Mouse (Mus musculus) gastrocnemius, postnatal 4 days (tissue): ENCODE data around the gene Zfp37. TPM values are rescaled to one million over a fixed set of nuclear protein-coding genes. Genes with fewer than 3 reads are reported as not detected.
"Not testable (repeated sequence)": the region's sequence is repeated elsewhere in the genome, so short reads cannot be mapped to it uniquely, and the experiment has no call there.

Experiments used
- DNase-seq, 2 experiments: peaks; one replicate each; pipeline ENCODE4 v3.0.0; 2021 to 2022; ENCODE audit warnings: low spot score in 2 of 2, mixed read lengths in 2 of 2
- long read RNA-seq, 2 experiments: library from polyadenylated mRNA; stranded (forward); transcript quantifications; one replicate each; pipeline ENCODE4 v2.0.0; 2021
- total RNA-seq, 2 experiments: library from RNA; stranded (reverse); gene quantifications; 2 replicates each; pipeline ENCODE4 v1.2.3; 2021

The Zfp37 gene
- 1 to 10 TPM; 5.2 to 5.3 TPM for total RNA-seq
- long read RNA-seq, experiment 1, partial matches to known transcripts = 0 of 5 reads
- long read RNA-seq, experiment 1, other reads (novel, unspliced or antisense) = 0 of 5 reads
- long read RNA-seq, experiment 2, partial matches to known transcripts = 0 of 5 reads
- long read RNA-seq, experiment 2, other reads (novel, unspliced or antisense) = 1 of 5 reads

DNA sequence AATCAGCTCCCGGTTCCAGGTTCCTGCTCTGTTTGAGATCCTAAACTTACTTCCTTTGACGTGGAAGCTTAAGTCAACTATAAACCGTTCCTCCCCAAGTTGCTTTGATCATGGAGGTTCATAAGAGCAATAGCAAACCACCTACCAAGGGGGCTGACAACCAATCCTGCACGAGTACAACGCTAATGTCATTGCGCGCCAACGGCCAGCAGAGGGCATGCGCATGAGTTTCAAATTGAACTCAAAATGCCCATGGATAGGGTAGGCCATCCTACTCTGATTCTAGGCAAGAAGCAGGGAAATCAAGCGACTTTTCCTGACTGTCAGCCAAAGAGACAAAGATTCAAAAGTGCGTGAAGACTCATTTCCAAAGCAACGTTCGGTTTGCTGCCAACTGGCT is at the start of gene Zfp37:
TSS of gene Zfp37 (minus strand) at position 279 of the 400 bp plus-strand sequence.
- no peak for DNase-seq

DNA sequence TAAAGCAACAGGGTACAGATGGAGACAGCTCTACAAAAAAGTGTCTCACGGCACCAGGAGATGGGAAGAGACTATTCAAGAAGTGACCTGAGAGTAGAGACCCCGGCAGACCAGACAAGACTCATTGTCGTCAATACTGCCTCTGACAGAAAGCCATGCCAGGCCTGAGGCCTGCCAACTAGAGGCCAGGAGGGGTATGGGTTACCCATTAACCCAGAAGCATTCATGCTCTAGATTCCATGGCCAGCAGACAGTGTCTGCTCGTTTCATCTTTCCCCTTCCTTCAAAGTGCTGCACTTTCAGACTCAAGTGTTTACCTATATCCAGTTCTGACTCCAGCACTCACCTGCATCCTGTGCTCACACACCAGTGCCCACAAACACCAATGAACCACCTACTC is 47.2 kb upstream of the Zfp37 start:
- no peak for DNase-seq

DNA sequence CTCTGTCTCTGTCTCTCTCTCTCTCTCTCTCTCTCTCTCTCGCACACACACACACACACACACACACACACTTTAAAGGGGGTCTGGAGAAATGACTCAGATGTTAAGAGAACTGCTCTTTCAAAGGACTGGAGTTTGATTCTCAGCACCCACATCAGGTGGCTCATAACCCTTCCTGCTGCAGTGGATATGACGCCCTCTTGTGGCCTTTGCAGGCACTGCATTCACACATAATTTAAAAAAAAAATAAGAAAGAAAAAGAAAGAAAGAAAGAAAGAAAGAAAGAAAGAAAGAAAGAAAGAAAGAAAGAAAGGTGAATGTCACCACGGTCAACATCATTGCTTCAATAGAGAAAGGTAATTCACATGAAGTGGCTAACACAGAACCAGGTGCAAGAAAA is 46.4 kb upstream of the Zfp37 start:
- no peak for DNase-seq

DNA sequence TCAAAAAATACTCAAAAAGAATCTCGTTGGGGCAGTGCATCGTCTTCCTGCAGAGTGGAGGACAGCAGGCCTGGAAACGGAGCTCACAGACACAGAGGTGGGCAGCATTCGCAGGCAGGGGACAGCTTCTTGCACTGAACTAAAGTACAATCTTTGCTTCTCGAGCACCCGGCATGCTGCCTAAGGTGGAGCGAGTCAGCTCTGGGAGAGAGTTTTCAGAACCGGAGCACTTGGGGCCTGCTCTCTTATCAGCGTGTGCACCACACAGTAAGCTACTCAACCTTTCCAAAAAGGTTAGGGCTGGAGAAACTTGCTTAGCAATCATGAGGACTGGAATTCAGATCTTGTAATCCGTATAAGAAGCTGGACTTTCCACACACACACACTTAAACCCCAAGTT is 45.8 kb upstream of the Zfp37 start:
- no peak for DNase-seq

DNA sequence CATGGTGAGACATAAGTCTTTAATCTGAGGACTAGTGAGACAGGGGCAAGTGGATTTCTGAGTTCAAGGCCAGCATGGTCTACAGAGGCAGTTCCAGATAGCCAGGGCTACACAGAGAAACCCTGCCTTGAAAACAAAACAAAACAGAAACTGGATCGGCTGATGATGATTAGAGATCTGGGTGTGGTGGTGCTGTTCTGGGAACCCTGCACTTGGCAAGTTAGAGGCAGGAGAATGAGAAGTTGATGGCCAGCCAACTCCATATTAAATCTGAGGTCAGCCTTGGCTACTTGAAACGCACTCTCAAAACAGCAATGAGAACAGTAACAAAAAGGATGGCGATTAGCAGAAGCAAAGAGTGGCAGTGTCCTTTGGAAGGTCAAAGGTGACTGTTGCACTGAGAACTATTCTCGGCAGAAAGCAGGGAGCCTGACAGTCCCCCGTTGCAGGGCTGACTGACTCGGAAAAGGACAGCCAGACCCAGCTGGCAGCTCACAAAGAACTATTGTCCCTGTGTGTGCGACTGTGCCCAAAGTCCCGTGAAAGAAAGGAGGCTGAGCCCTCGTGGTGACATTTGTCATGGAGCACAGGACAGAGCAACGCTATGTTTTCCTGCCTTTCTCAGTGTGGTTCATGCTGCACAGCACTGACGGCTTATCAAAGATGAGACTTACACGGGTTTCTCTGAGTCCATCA is 44.1 kb upstream of the Zfp37 start:
- DNase-seq = no peak

DNA sequence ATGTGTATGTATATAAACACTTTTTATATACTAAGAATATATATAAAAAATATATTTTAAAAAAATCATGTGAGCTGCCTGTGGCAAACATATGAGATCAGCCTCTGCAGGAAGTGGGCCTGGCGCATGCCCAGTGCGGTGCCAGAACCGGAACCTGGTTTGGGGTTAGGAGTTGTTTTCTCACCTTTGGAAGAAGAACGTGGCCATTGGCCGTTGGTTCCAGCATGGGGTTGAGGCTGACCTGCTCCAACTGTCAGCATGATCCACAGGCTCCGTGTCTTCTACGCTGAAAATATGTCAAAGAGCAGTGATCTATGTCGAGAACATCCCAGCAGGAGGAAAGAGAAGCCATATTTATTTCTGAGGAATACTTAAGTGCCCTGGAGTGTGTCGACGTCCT is 43.1 kb upstream of the Zfp37 start:
- no peak for DNase-seq

DNA sequence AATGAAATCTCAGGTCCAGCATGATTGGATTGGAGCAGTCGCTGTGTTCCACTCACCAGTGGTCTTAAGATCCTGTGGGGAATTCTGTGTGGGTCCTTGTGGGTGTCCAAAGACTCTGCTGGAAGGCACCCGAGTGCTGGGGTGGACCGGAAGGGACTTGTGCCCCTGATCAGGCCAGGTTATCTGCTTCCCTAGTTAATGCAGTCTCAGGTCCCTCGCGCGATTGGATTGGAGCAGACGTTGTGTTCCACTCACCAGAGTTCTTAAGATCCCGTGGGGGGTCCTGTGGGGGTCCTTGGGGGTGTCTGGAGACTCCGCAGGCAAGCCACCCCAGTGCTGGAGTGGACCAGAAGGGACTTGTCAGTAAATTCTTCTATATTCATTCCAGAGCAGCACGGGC is 41.8 kb upstream of the Zfp37 start:
- DNase-seq = no peak

DNA sequence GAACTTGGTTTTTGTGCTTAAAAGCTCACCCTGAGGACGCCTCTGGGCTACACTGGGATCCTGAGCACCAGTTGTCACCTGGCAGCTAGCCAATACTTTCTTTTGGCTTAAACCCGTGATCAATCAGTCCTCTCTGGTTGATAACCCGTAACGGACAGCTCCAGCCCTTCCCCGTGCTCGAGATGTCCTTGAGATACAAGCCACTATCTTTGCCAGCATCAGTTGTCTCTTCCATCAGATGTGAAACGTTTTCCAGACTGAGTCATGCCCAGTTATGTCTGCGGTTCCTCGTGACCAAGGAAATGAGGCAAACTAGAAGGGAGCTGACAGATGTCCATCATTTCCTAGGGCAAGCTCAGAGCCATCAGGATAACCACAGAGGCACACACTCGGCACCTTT is 36.3 kb upstream of the Zfp37 start:
- no peak for DNase-seq

DNA sequence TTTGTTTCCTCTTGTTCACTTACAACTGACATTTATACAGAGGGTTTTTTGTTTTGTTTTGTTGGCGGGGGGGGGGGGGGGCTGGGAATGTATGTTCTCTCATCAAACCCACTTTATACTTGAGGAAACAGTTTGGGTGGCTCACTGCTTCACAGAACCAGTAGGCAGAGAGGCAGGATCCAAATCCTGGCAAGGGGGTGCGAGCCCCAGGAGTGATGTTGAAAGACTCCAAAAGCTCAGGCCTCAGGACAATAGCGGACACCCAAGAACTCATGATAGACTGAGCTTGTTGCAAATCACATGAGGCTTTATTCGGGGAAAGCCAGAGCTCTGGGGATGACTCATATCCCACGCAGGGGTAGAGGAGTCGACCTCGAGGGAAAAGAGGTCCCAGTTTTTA is 35.2 kb upstream of the Zfp37 start:
- not testable (repeated sequence) for DNase-seq

DNA sequence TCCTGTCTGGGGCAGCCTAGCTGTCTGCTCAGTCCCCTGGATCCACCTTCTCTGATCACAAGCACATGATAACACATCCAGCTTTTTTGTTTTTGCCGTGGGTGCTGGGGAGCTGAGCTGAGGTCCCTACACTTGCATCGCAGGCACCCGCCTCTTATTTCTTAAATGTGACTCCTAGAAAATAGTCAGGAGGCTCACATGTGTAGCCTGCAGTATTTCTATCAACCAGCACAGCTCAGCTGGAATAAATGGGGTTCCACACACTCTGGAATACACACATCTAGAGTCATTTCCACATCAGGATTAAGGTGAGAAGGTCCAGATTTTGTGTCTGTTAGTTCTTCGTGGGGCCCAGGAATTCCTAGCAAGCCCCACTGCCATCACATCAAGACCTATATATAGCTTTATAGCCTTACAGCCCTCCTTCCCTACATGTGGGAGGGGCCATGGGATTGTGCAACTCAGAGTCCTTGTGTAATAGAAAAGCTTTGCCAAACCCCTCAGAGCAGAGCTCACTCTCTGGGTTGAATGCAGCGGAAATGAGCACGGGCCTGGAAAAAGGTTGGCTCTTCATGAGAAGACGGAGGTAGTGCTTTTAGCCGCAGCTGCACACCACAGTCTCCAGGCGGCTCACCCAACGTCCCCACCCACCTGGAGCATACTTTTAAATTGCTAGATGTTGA is 34.4 kb upstream of the Zfp37 start:
- DNase-seq = peak; percentile 4 to 9

DNA sequence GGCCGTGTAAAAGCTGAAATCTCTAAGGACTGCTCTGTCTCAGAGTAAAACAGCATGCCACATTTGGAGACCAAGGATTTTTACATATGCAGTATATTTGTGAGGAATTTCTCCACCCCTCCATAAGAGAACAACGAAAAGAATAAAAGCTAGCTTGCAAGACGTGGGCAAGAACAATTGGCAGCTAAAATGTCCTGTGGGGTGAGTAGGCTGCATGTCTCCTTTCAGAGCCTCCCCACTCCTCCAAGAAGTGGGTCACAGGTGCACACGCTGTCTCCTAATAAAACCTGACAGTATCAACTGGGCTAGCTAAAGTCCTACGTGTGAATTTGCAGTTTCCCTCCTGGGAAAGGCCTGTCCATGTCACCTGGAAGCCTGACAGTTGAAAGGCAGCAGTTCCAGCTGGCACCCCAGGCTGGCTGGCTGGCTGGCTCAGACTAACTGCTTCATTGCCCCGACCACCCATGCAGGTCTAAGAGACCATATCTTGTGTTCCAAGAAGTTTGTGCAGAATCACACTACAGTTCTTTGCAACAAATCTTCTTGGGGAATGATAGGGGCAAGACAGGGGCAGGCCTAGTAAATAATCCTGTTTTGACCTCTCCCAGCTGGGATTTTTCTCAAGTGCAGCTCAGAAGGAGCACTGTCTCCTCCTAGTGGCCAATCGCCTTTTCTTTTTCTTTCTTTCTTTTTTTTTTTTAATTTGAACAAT is 32.4 kb upstream of the Zfp37 start:
- DNase-seq = peak in 1 of 2 experiments; percentile 10

DNA sequence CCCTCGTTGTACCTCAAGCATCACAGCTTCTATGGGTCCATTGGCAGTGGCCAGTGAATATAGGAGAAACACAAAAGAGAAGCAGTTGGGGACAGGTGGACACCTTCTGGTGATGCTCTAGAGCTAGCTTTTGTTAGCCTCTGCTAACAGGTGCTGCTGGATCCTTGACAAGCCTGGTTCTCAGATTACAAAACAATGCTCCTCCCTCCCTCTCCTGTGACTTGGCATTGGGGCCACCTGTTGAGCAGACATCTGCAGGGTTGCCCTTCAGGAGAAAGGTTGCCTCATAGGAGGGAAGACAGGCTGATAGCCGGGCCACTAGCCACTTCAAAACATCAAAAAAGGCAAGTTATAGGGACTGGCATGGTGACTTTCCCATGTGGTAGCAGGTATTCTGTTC is 31.4 kb upstream of the Zfp37 start, which contains the start of gene Slc31a2:
TSS of gene Slc31a2 (plus strand) at position 287 of the 400 bp plus-strand sequence.
- peak in 1 of 2 experiments; percentile 7 for DNase-seq

DNA sequence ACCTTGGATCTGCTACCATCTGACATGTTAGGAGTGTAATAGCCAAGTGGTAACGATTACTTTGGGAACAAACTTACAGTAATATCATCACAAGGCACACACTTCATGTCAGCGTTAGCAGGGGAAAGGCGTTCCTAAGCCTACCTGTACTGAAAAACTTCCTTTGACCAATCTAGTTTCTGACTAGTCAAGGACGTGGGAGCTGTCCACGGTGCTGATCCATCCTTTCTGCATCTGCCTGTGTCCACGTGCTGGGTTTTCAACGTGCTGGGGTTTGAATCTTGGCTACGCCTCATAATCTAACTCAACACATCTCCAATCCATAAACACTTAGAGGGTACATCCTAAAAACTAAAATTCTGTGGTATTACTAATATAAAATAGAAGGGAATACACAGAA is 26.1 kb upstream of the Zfp37 start:
- DNase-seq = peak in 1 of 2 experiments; percentile 34

DNA sequence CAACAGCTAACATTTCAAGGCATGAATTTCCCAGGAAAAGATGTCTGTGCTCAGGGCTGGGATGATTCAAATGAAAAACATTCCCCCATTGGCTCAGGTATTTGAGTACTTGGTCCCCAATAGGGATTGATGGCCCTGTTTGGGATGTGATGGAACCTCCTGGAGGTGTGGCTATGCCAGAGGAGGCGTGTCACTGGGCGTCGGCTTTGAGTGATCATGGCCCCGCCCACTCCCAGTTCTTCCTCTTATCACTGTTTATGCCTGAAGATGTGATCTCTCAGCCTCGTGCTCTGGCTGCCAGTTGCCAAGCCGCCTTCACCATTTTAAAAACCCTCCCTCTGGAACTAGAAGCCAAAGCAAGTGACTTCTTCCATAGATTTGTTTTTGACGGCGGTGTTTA is 23.7 kb upstream of the Zfp37 start:
- no peak for DNase-seq

DNA sequence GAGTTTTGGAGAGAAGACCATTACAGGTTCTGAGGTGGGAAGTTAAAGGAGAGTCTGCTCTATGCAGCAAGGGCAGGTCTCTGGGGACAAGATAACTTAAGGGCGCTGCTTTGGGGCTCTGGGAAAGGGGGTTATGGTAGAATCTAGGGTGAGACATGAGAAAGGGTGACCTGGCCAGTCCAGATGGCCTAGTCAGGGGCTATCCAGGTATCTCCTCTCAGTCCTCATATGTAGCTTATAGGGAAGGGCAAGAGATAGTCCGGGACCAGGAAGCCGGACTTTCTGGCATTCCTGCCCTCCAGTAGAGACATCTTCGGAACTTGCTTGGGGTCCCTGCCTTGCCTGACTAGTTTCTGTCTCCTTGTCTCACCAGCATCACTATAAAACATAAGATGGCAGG is 20.9 kb upstream of the Zfp37 start:
- DNase-seq = no peak

DNA sequence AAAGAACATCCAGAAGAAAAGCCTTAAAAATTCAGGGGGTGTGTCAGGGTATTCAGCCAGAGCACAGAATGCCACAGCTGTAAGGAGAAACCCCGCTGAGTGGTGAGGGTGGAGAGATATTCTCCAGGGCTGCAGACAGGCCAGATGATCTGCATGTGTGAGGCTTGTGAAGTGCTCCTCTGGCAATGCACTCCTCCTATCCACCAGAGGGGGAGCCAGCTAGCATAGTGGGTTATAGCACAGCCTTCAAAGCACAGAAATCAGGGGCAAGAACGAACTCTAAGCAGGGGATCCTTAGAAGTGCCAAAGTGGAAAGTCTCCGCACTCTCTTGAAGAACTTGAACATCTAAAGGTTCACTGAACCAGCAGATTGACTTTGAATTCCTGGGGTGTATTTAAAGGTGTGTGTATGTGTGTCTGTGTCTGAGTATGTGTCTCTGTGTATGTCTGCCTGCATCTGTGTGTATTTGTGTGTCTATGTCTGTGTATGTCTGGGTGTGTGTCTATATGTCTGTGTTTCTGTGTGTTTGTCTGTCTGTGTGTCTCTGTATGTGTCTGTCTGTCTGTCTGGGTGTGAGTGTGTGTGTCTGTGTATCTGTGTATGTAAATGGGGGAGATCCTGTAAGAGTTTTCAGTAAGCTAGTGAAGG is 20.2 kb upstream of the Zfp37 start:
- DNase-seq = no peak

DNA sequence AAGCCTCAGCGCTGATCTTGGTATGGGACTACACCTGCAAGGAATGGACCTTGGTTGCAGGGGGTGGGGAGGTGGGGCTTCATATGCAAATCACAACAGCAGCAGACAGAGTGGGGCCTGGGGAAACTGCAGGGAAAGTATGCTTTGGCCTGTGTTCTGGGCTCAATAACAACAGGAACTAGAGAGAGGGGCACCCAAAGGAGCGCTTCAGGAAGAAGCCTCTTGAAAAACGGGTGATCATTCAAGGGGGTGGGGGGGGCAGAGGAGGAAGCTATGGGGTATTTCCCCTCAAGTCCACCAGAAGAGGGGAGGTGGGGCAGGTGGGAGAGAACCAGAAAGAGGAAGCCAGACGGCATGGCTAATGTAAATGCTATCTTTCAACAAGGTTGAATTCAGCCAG is 17.5 kb upstream of the Zfp37 start:
- DNase-seq = no peak

DNA sequence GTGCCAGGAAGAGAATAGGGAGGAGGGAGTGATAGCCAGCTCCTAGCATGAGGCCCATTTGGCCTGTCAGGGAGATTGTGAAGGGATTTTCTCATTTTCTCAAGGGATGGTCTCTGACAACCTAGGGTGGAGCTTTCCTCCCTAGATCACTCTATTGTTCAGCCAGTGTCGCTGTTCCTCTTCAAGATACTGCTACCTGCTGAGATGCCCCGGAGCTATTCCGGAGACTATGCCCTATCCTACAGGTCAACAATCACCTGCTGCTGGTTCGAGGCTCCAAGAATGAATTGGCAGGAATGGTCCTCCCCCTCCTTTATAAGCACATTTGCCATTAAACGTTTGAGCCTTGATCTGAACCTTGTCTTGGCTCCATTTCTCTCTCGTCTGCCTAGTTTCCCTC is 9.7 kb upstream of the Zfp37 start:
- no peak for DNase-seq

DNA sequence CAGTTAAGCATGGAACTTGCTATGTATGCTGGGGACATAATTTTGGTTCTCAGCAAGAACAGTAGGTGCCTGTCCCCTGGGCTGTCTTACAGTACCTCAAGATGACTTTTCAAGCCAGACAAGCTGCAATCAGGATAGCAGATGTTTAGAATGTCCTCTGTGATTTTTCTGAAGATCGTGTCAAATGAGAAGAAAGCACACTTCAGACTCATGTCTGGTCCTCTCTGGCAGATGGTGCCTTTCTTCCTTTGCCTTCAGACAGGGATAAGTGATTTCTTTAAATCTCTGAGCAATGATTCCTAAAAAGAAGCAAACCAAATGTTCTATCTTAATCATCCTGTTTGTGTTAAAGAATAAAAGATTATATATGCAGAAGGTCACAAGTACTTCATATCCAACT is 694 bp downstream of the Zfp37 start:
- DNase-seq = no peak

DNA sequence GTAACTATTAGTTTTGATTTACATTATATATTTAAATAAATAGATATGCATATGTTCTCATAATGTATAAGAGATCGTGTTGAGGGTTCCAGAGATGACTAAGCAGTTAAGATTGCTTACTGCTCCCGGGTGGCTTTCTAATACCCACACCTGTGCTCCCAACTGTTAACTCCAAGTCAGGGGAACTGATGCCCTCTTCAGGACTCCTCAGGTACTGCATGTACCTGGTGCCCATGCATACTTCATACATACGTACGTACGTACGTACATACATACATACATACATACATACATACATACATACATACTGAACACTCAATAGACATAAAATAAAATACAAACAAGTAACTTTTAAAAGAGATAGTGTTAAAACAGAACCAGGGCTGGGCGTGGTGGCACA is 1.4 kb downstream of the Zfp37 start:
- DNase-seq = no peak

DNA sequence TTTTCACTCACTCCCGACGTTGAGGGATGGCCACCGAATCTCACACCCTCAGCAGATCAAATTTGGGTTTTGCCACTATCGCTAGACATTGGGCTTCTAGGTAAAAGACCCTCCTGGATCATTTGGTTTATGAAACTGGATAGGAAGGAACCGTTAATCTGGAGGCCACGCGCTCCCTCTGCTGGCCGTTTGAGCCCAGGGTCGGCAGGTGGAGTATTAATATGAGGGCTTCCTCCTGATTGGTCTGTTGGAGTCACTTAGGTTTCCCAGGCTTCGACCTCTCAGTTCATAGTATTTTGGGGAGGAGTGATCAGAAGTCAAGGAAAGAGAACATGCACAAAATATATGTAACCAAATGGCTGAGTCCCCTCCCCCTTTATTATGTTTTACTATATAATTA is 2.5 kb downstream of the Zfp37 start:
- peak; percentile 24 to 41 for DNase-seq
